Mouse (Mus musculus): ENCODE measurements at regions not wholly inside any gene's neighbourhood (a gene's known extent, or its start where the extent isn't known, plus 50 kb on each side); places are given as distances from the start of the nearest gene placed in this dataset.

DNA sequence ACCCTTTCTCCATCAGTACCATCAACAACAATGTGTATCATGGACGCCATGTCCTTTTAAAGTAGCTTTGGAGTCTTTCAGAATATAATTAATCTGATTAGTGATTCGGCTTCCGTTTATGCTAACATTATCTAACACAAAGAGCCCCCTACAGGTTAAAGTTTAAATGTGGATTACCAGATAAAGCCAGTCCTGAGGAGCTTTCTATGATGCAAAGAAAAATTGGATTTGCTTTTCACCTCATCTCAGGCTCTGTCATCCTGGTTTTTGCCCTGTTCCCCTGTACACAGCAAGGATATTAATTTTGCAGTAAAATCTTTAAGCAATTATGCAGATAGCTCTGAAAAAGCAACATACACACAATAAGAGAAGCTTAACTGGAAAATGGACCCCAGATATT is 412.7 kb upstream of the Tbc1d2b start:
- Histone ChIP-seq H3ac (ENCODE audit: control insufficient read depth, insufficient read length, low read depth) (no peak overlapping the region), H3K79me2 (ENCODE audit: control insufficient read depth, insufficient read depth) (no peaks in the 10 kb centered on the region), H3K36me3 (ENCODE audit: control insufficient read depth, insufficient read depth) (no peaks in the 10 kb centered on the region), H3K4me3 (ENCODE audit: insufficient read depth, poor library complexity, severe bottlenecking) (no peak overlapping the region), H3K79me3 (ENCODE audit: low read depth) (no peaks in the 10 kb centered on the region), H3K27me3 (ENCODE audit: control insufficient read depth, insufficient read depth, insufficient read length) (no peaks in the 10 kb centered on the region)
- TF ChIP-seq USF1 (IDR thresholded peaks at IDR 0.05; ENCODE audit: low read depth) (no peak), MYOG (IDR thresholded peaks at IDR 0.05; ENCODE audit: control insufficient read depth, extremely low read depth, insufficient read length) (no peak), MYOD1 (IDR thresholded peaks at IDR 0.05; ENCODE audit: control insufficient read depth, insufficient read length, low read depth) (no peak), MAX (IDR thresholded peaks at IDR 0.05) (no peak), CEBPB (IDR thresholded peaks at IDR 0.05; ENCODE audit: low read depth) (no peak), FOSL1 (IDR thresholded peaks at IDR 0.05; ENCODE audit: insufficient read depth, low read length, poor library complexity, severe bottlenecking) (no peak), CTCF (IDR thresholded peaks at IDR 0.05; ENCODE audit: control insufficient read depth, insufficient read depth, insufficient read length) (no peak)

DNA sequence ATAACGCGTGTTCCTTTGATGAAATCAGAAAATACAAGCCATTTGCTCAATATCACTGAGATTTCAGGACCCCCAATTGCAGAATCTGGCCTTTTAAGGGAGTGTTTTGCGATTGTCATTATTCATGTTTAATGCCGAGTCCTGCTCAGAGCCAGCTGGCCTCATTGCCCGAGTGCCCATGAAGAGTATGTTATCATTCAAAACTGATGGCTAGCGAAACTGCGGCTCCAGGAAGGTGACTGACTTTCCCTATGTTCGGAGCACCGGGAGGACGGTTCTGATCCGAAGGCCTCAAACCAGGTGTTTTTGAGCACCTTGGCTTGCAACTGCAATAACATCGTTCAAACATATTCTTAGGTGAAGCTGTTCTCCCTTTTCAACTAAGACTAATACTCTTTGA is 419.5 kb upstream of the Tbc1d2b start:
- TF ChIP-seq FOSL1 (IDR thresholded peaks at IDR 0.05; ENCODE audit: insufficient read depth, low read length, poor library complexity, severe bottlenecking) (no peak), MAX (IDR thresholded peaks at IDR 0.05) (no peak), MYOD1 (IDR thresholded peaks at IDR 0.05; ENCODE audit: control insufficient read depth, insufficient read length, low read depth) (no peak), USF1 (IDR thresholded peaks at IDR 0.05; ENCODE audit: low read depth) (no peak), MYOG (IDR thresholded peaks at IDR 0.05; ENCODE audit: control insufficient read depth, extremely low read depth, insufficient read length) (no peak), CEBPB (IDR thresholded peaks at IDR 0.05; ENCODE audit: low read depth) (no peak), CTCF (IDR thresholded peaks at IDR 0.05; ENCODE audit: control insufficient read depth, insufficient read depth, insufficient read length) (no peak)
- Histone ChIP-seq H3K4me3 (ENCODE audit: insufficient read depth, poor library complexity, severe bottlenecking) (no peak overlapping the region), H3K79me2 (ENCODE audit: control insufficient read depth, insufficient read depth) (no peaks in the 10 kb centered on the region), H3K36me3 (ENCODE audit: control insufficient read depth, insufficient read depth) (no peaks in the 10 kb centered on the region), H3ac (ENCODE audit: control insufficient read depth, insufficient read length, low read depth) (no peak overlapping the region), H3K79me3 (ENCODE audit: low read depth) (no peaks in the 10 kb centered on the region), H3K27me3 (ENCODE audit: control insufficient read depth, insufficient read depth, insufficient read length) (no peaks in the 10 kb centered on the region)

DNA sequence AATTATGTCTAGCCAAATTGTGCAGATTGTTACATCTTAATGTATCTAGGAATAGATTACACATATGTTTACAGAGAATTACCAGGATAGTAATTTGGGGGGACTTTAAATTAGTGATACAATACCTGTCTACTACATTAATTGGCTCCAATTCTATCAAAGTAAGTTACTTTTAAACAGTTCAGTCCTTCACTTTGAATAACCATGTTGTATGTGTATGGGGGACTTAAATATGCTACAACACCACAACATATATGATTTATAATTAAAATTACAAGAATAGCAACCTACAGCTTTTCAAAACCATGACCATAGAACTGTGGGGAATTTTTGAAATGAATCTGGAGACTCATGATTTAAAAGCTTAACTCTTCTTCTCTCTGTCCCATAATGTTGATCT is 420.5 kb upstream of the Tbc1d2b start:
- Histone ChIP-seq H3K27me3 (ENCODE audit: control insufficient read depth, insufficient read depth, insufficient read length) (no peaks in the 10 kb centered on the region), H3ac (ENCODE audit: control insufficient read depth, insufficient read length, low read depth) (no peak overlapping the region), H3K4me3 (ENCODE audit: insufficient read depth, poor library complexity, severe bottlenecking) (no peak overlapping the region), H3K79me2 (ENCODE audit: control insufficient read depth, insufficient read depth) (no peaks in the 10 kb centered on the region), H3K36me3 (ENCODE audit: control insufficient read depth, insufficient read depth) (no peaks in the 10 kb centered on the region), H3K79me3 (ENCODE audit: low read depth) (no peaks in the 10 kb centered on the region)
- TF ChIP-seq CEBPB (IDR thresholded peaks at IDR 0.05; ENCODE audit: low read depth) (no peak), MAX (IDR thresholded peaks at IDR 0.05) (no peak), CTCF (IDR thresholded peaks at IDR 0.05; ENCODE audit: control insufficient read depth, insufficient read depth, insufficient read length) (no peak), MYOG (IDR thresholded peaks at IDR 0.05; ENCODE audit: control insufficient read depth, extremely low read depth, insufficient read length) (no peak), USF1 (IDR thresholded peaks at IDR 0.05; ENCODE audit: low read depth) (no peak), MYOD1 (IDR thresholded peaks at IDR 0.05; ENCODE audit: control insufficient read depth, insufficient read length, low read depth) (no peak), FOSL1 (IDR thresholded peaks at IDR 0.05; ENCODE audit: insufficient read depth, low read length, poor library complexity, severe bottlenecking) (no peak)

DNA sequence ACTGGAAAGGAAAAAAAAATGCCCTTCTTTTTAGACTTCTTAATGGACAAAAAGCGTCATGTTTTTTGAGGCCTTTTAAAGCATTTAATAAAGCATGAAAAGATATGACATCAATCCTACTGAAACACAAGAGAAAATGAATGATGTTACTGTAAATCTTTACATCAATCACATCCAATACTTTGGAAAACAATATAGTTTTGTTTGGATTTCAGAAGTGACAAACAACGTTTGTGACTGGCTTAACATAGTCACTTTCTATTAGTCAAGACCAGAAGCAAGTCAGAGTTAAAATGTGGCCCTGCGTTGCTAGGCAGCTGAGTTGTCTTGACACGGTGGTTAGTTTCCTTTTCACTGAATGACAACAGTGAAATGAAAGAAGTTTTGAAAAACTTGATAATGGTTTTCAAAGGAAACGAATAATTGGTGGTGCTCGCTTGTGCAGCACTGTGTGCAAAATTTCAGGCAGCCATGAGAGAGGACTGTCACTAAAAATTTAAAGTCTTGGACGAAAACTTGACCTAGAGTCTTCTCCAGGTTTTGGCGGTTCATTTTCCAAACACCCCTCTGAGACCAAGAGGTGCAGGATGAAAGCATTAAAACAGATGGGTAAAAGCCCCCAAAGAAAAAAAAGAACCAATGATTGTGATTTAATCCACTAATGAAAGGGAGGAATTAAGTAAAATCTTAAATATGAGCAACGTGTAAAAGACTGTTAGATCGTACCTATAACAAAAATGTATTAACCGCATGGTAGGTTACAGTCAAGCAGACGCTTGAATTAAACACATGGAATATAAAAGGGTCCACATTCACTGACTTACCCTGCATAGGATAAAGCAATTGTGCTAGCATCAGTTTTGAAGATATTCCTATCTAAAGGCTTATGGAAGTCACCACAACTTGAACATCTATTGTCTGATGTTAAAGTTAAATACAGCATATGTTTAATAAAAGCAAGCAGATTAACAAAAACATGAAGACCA is 421.4 kb upstream of the Tbc1d2b start:
- no peak for TF ChIP-seq CEBPB (IDR thresholded peaks at IDR 0.05; ENCODE audit: low read depth)
- TF ChIP-seq MAX (IDR thresholded peaks at IDR 0.05) = no peak
- no peak for TF ChIP-seq MYOD1 (IDR thresholded peaks at IDR 0.05; ENCODE audit: control insufficient read depth, insufficient read length, low read depth)
- no peak for TF ChIP-seq CTCF (IDR thresholded peaks at IDR 0.05; ENCODE audit: control insufficient read depth, insufficient read depth, insufficient read length)
- no peak for TF ChIP-seq USF1 (IDR thresholded peaks at IDR 0.05; ENCODE audit: low read depth)
- no peak for TF ChIP-seq FOSL1 (IDR thresholded peaks at IDR 0.05; ENCODE audit: insufficient read depth, low read length, poor library complexity, severe bottlenecking)
- no peak for TF ChIP-seq MYOG (IDR thresholded peaks at IDR 0.05; ENCODE audit: control insufficient read depth, extremely low read depth, insufficient read length)
- Histone ChIP-seq H3K36me3 (ENCODE audit: control insufficient read depth, insufficient read depth) (no peaks in the 10 kb centered on the region), H3ac (ENCODE audit: control insufficient read depth, insufficient read length, low read depth) (no peak overlapping the region), H3K4me3 (ENCODE audit: insufficient read depth, poor library complexity, severe bottlenecking) (no peak overlapping the region), H3K79me3 (ENCODE audit: low read depth) (no peaks in the 10 kb centered on the region), H3K79me2 (ENCODE audit: control insufficient read depth, insufficient read depth) (no peaks in the 10 kb centered on the region), H3K27me3 (ENCODE audit: control insufficient read depth, insufficient read depth, insufficient read length) (no peaks in the 10 kb centered on the region)

DNA sequence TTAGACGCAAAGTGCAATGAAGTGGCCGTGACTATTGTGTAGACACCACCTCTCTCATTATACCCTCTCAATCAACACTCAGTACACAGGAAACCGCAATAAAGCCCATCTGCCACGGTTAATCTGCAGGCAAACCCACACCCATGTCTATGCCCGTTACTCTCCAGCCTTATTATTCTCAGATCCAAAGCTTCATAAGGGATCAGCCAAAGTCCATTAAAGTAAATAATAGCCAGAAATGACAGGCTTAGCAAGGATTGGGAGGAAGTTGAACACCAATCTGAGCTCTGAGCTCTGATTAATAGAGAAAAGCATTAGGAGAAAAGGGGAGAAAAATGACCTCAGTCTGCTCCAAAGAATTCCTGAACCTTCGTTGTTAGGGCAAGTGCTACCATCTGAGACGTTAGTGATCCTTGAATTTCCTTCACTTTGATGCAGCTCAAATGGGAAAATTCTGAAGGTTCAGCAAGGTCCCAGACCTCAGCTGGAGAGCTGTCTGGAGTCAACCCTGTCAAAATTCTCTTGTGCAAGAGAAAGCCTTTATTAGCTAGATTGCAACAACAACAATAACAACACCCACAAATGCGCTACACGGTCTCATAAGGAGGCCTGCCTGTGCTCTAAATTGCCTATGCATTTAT is 422.5 kb upstream of the Tbc1d2b start:
- Histone ChIP-seq H3K36me3 (ENCODE audit: control insufficient read depth, insufficient read depth) (no peaks in the 10 kb centered on the region), H3K79me2 (ENCODE audit: control insufficient read depth, insufficient read depth) (no peaks in the 10 kb centered on the region), H3K27me3 (ENCODE audit: control insufficient read depth, insufficient read depth, insufficient read length) (no peaks in the 10 kb centered on the region), H3K4me3 (ENCODE audit: insufficient read depth, poor library complexity, severe bottlenecking) (no peak overlapping the region), H3ac (ENCODE audit: control insufficient read depth, insufficient read length, low read depth) (no peak overlapping the region), H3K79me3 (ENCODE audit: low read depth) (no peaks in the 10 kb centered on the region)
- TF ChIP-seq MYOG (IDR thresholded peaks at IDR 0.05; ENCODE audit: control insufficient read depth, extremely low read depth, insufficient read length) = no peak
